Mouse (Mus musculus): ENCODE measurements at regions not wholly inside any gene's neighbourhood (a gene's known extent, or its start where the extent isn't known, plus 50 kb on each side); places are given as distances from the start of the nearest gene placed in this dataset.
A peak's percentile ranks its signal among the peaks of the same experiment; 100 is the strongest.

- no peak for DNase-seq
These were observed 529.8 kb upstream of the Gm765 start for GRCm38 (mm10) chr6:98872334-98872733.

GRCm38 (mm10) chr6:98869772-98870171, 527.2 kb upstream of the Gm765 start:
- no peak for DNase-seq

- DNase-seq, result no peak
These were observed 521.8 kb upstream of the Gm765 start for GRCm38 (mm10) chr6:98864306-98864705.

GRCm38 (mm10) chr6:98855958-98856357, 513.4 kb upstream of the Gm765 start:
- DNase-seq, result no peak

GRCm38 (mm10) chr6:98850906-98851305, 508.4 kb upstream of the Gm765 start:
- DNase-seq, result no peak

- no peak for DNase-seq
These were observed 506.3 kb upstream of the Gm765 start for GRCm38 (mm10) chr6:98848835-98849234.

GRCm38 (mm10) chr6:98846001-98846695, 503.6 kb upstream of the Gm765 start:
- no peak for DNase-seq

- no peak for DNase-seq
These were observed 501.0 kb upstream of the Gm765 start for GRCm38 (mm10) chr6:98843598-98843997.

- no peak for DNase-seq
These were observed 500.4 kb upstream of the Gm765 start for GRCm38 (mm10) chr6:98842924-98843323.

- no peak for DNase-seq
These were observed 491.4 kb upstream of the Gm765 start for GRCm38 (mm10) chr6:98833922-98834321.

- DNase-seq, result no peak
These were observed 487.6 kb upstream of the Gm765 start for GRCm38 (mm10) chr6:98830191-98830590.

GRCm38 (mm10) chr6:98808046-98808445, 465.5 kb upstream of the Gm765 start:
- no peak for DNase-seq

GRCm38 (mm10) chr6:98803384-98803949, 460.9 kb upstream of the Gm765 start:
- no peak for DNase-seq

GRCm38 (mm10) chr6:98801061-98801460, 458.5 kb upstream of the Gm765 start:
- no peak for DNase-seq

- no peak for DNase-seq
These were observed 457.5 kb upstream of the Gm765 start for GRCm38 (mm10) chr6:98800040-98800439.

- no peak for DNase-seq
These were observed 455.2 kb upstream of the Gm765 start for GRCm38 (mm10) chr6:98797778-98798177.

- DNase-seq, result peak; percentile 12
These were observed 454.8 kb upstream of the Gm765 start for GRCm38 (mm10) chr6:98797373-98797772.

- no peak for DNase-seq
These were observed 454.1 kb upstream of the Gm765 start for GRCm38 (mm10) chr6:98796666-98797065.

- no peak for DNase-seq
These were observed 444.9 kb upstream of the Gm765 start for GRCm38 (mm10) chr6:98787422-98787821.

- DNase-seq, result no peak
These were observed 439.5 kb upstream of the Gm765 start for GRCm38 (mm10) chr6:98782074-98782473.

GRCm38 (mm10) chr6:98775780-98776179, 433.2 kb upstream of the Gm765 start:
- DNase-seq, result no peak

- DNase-seq, result no peak
These were observed 427.4 kb upstream of the Gm765 start for GRCm38 (mm10) chr6:98769999-98770398.

GRCm38 (mm10) chr6:98769322-98769721, 426.8 kb upstream of the Gm765 start:
- DNase-seq, result no peak

GRCm38 (mm10) chr6:98767858-98768336, 425.3 kb upstream of the Gm765 start:
- DNase-seq, result no peak

- DNase-seq, result no peak
These were observed 411.9 kb upstream of the Gm765 start for GRCm38 (mm10) chr6:98754487-98754886.

All from right cerebral cortex, postnatal 14 days (tissue).